Mouse (Mus musculus) frontal cortex, postnatal 14 days (tissue): ENCODE results near the gene Tmem168.

Source experiments
- DNase-seq, 2 experiments: peaks; one replicate each; pipeline ENCODE4 v3.0.0; 2022; ENCODE audit warnings: low spot score in 2 of 2

The Tmem168 gene

GRCm38 (mm10) chr6:13607621-13608493 is at the start of gene Tmem168:
Tmem168 (minus strand) TSS chr6:13608100.
- DNase-seq, result peak; percentile 85 to 91

- DNase-seq, result no peak
Observed at GRCm38 (mm10) chr6:13654081-13654480, 46.2 kb upstream of the Tmem168 start.

DNA sequence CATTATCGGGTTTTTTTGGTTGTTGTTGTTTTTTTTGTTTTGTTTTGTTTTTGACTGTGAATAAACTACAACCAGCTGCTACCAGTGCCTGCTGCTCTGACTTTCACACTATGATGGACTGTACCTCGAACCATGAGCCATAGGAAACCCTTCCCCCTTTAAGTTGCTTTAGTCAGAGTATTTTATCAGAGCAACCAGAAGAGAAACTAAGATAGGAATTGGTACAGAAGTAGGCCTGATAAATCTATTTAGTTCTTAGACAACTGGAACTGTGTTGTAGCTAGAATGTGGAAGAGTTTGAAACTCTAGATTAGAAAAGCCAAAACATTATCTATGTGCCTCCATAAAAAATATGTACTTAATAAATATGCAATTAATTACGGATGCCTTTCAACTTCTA is 44.4 kb upstream of the Tmem168 start:
- DNase-seq, result no peak

- DNase-seq, result no peak
Observed at GRCm38 (mm10) chr6:13650854-13651253, 43.0 kb upstream of the Tmem168 start.

DNA sequence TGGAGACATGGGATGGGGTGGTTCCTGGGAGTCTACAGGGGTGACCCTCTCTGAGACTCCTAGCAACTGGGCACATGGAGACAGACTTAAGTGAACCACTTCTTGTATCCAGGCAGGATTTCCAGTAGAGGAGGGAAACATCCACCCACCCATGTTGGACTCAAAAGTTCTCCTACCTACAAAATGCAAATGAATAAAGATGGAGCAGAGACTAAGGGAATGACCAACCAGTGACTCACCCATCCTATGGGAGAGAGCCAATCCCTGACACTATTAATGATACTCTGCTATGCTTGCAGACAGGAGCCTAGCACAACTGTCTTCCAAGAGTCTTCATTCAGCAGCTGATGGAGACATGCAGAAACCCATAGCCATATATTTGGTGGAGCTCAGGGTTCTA is 40.4 kb upstream of the Tmem168 start:
- no peak for DNase-seq

- no peak for DNase-seq
Observed at GRCm38 (mm10) chr6:13636582-13636989, 28.7 kb upstream of the Tmem168 start.

DNA sequence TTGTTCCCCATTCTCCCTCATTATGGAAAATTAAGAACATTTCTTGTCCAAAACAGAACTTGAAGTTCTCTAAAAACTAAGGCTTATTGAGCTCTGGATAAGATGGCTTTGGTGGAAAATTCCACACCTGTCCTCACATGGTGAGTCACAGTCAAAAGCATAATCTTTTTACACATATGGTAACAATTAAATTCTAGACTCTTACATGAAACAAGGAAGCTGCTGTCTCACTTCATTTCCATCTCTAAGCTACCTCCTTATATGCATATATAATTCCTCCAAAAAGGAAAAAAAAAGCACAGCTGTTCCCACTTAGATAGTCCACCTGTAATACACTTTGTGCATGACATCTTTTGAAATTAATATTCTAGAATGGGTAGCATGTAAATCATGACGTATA is 24.7 kb upstream of the Tmem168 start:
- DNase-seq, result no peak

GRCm38 (mm10) chr6:13630607-13631006 is 22.7 kb upstream of the Tmem168 start:
- DNase-seq, result no peak

- DNase-seq, result no peak
Observed at GRCm38 (mm10) chr6:13619618-13620017, 11.7 kb upstream of the Tmem168 start.

DNA sequence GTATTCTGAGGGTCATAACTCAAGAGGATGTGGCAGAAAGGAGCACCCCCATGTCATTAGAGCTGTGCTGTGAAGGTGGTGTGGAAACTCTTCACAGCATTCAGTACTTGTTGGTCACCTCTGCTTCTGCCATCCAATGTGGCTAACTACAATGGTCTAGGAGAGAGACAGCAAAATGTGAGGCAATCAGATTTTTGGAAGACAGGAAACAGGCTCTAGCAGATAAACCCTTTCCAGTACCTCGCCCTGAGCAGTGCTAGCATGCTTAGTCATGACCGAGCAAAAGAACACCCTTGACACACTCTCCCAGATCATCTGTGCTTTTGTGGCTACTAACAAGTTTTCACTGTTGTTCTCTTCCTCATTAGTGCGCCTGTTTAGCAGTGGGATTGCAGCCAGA is 9.2 kb upstream of the Tmem168 start:
- DNase-seq, result no peak

GRCm38 (mm10) chr6:13614568-13614967 is 6.7 kb upstream of the Tmem168 start:
- DNase-seq, result no peak

DNA sequence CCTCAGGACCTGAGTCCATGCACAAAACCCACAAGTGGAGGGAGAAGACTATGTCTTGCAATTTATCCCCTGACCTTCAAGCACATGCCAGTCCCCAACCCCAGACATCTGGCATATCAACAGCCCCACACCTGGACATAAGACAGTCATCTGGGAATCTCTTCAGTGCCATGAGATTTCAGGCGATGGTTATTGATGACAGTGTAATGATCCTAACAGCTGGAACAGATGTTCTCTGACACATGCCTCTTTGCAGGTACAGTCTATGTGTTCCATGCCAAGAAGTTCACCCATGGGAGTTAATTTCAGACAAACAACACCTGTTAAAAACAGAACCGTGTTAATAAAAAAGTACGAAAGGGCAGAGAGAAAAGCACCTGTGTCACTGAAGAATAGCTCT is 5.8 kb upstream of the Tmem168 start:
- DNase-seq, result no peak

DNA sequence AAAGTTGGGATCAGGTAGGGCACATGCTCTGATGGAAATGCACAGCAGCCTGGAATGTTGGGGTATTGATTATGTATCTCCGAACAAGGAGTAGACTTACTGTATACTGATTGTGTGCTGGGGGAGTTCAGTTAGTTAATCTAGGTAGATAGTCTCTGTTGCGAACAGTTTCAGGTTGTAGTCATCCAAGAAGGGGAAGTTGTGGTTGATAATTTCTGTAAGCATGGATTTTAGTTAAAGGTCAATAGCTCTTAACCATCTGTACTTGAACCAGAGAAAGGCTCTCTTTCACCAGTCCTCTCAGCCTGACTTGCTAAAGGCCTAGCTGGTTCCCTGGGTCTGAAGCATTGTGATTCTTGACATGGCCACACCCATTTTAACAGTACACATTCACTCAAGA is 3.0 kb upstream of the Tmem168 start:
- DNase-seq, result no peak

DNA sequence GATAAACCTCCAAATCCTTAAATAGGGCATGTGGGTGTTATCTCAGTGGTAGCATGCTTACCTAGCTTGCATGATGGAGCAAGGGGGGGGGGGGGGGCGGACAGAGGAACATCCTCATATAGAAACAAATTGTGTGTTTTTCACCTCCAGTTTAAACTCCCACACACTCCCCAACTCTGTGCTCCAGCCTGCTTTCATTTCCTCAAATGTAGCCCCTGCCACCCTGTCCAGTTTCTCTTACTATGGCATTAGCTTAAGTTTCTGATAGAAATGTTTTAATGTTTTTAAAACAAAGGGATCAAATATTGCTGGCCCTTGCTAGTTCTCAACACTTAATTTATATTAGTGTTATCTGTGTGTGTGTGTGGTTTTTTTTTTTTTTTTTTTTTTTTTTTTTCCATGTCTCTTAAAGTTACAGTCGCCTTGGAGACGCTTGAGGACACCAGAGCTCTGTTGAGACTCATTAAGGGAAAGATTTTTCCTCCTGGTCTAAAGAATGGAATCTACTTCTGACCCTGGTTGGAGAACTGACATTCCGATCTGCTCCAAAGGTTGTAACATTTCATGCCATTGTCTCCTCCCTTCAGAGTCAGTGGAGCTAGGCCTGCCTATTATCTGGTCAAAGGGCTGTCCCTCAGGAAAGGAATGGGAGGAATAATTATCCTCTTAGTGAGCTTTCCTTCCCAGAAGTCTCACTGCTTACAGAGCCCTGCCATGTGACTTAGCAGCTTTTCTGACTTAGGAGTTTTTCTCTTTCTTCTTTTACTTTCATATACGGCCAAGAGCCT is 1.6 kb upstream of the Tmem168 start:
- no peak for DNase-seq

GRCm38 (mm10) chr6:13606921-13607620 is 829 bp downstream of the Tmem168 start:
- no peak for DNase-seq

DNA sequence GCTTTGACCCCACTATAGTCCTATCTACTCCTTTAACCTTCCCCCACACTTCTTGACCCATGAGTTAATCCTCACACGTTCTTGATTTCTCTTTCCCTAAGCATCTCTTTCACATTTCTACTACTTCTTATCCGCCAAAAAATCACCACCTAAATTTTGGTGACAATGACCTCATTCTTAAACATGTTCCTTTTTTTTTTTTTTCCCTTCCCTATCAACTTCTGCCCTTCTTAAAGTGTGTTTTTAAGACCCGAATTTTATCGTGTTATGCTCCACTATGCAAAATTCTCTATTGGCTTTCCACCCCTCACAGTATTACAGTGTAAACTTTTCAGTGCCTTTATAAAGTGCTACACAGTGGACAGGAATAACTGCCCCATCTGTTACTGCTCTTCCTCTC is 1.5 kb downstream of the Tmem168 start:
- no peak for DNase-seq

DNA sequence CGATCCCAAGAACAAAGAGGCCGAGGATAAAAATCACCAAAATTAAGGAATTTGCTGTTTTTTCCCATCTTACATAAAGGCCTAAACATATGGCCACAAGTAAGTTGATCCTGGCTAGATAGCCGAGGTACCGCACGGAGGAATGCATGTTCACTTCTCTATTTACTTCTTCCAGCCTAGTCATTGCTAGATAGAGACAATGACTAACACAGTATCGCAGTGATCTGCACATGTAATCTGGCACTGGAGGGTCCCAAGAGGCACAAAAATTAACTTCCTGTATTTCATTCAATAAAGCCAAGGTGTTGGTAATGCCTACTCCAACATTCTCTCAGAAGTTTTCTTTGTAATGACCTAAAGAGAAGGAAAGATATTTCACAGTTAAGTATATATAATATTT is 4.8 kb downstream of the Tmem168 start:
- no peak for DNase-seq

DNA sequence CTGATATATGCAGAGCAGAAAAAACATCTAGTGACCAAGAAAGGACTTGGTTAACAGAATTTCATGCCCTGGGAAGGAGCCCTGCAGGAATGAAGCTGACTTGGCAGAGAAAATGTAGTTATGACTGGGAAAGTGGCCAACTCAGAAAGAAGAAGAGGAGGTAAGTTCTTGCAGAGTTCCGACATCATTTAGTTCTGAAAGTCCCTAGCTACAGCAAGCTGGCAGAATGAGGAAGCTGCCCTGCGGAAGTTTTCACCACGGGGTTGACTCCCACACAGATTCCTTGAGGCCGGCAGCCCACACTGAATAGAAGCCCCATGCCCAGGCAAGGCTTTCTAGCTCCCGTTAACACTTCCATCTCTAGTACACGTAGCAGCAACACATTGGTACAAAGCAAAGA is 6.3 kb downstream of the Tmem168 start:
- peak; percentile 19 to 27 for DNase-seq

GRCm38 (mm10) chr6:13598239-13598923 is 9.5 kb downstream of the Tmem168 start:
- DNase-seq, result no peak

GRCm38 (mm10) chr6:13592729-13593345 is 15.1 kb downstream of the Tmem168 start:
- no peak for DNase-seq

- no peak for DNase-seq
Observed at GRCm38 (mm10) chr6:13586560-13586959, 21.3 kb downstream of the Tmem168 start.
